Comparison of ENCODE assay signal across 8 mouse cellular contexts in the genomic region with DNA sequence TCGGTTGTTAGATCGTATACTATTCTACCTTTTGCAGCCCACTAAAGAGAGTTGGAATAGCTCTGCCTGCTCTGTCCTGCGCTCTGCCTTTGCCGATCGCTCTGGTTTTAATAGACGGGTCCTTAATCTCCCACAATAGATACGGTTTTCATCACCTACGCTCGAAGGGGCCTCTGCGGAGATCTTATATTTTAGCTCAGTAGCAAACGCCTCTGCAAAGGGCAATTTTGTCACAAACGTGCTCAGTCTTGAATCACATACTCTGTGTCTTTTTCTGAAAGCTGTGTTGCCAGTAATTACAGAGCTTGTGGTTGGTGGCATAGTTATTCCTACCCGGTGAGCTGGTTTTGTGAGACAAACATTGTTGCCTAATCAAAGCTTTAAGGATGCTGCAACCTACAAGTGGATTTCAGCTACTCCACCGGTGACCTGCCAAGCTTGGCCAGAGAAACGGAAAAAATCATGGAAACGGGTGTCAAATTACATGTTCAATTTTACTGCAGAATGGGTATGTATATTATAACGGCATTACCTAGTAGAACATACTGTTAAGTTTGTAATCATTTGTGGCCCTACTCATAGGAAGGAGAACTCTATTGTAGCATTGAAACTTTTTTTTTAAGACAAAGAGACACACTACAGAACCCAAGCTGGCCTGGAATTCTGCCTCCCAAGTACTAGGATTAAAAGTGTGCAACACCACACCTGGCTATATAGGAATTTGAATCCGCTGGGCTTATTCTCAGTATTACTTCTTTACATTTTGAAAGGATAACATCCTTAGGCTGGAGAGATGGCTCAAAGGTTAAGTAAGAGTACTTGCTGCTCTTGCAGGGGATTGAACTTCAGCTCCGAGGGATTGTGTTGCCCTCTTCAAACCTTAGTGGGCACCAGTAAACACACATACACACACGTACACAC. TPM values are rescaled to one million over a fixed set of nuclear protein-coding genes. Genes with fewer than 3 reads are reported as not detected.
DNase-seq lines count a peak whose midpoint lies in the region; ATAC-seq and TF ChIP-seq lines count a peak whose summit lies in the region.

No protein-coding gene starts in this region.

- no peak for TF ChIP-seq POLR2A in limb, embryonic 14.5 days (IDR thresholded peaks at IDR 0.05; ENCODE audit: borderline replicate concordance, extremely low read depth, insufficient read depth, insufficient read length)

- H3K9ac ChIP-seq in forebrain, embryonic 12.5 days = peak overlapping the region; percentile 30; the same call in 1 of the 2 replicates
- peak overlapping the region; percentile 36; the same call in 1 of the 2 replicates for H3K9ac ChIP-seq in limb, embryonic 14.5 days (ENCODE audit: low read depth, low read length, severe bottlenecking)
- peak overlapping the region; percentile 50 for H3K9ac ChIP-seq in neural tube, embryonic 13.5 days

- H3K27me3 ChIP-seq in forebrain, embryonic 12.5 days = no peaks in the 10 kb centered on the region
- H3K27me3 ChIP-seq in limb, embryonic 14.5 days (ENCODE audit: control insufficient read depth, insufficient read depth, low read length) = no peaks in the 10 kb centered on the region
- peaks cover 8% of the 10 kb centered on the region for H3K27me3 ChIP-seq in neural tube, embryonic 13.5 days

- peak; percentile 25 for DNase-seq in adrenal gland, adult 2 months
- DNase-seq in adrenal gland, postnatal 36 days = no peak
- DNase-seq in 3134 (ENCODE audit: extremely low read depth, insufficient read length, low spot score) = peak; percentile 21
- peak; percentile 26 for DNase-seq in limb, embryonic 14.5 days (ENCODE audit: low spot score)
- DNase-seq in ovary, postnatal 36 days (ENCODE audit: low spot score) = no peak
- DNase-seq in thymus, postnatal 25 days = no peak

- no peak for ATAC-seq in forebrain, embryonic 12.5 days (ENCODE audit: low FRiP score)
- no peak for ATAC-seq in limb, embryonic 14.5 days (ENCODE audit: low FRiP score, low read depth)
- no peak for ATAC-seq in neural tube, embryonic 13.5 days (ENCODE audit: low read depth)

- peak overlapping the region; percentile 83 for H3K4me2 ChIP-seq in forebrain, embryonic 12.5 days
- H3K4me2 ChIP-seq in limb, embryonic 14.5 days (replicated peaks; ENCODE audit: low read depth, low read length, severe bottlenecking) = peak overlapping the region; percentile 69
- peak overlapping the region; percentile 90 for H3K4me2 ChIP-seq in neural tube, embryonic 13.5 days

- H3K27ac ChIP-seq in forebrain, embryonic 12.5 days = no peak overlapping the region
- no peak overlapping the region for H3K27ac ChIP-seq in limb, embryonic 14.5 days (replicated peaks; ENCODE audit: low read depth, low read length)
- no peak overlapping the region for H3K27ac ChIP-seq in neural tube, embryonic 13.5 days (replicated peaks)

- no peaks in the 10 kb centered on the region for H3K9me3 ChIP-seq in forebrain, embryonic 12.5 days
- H3K9me3 ChIP-seq in limb, embryonic 14.5 days (ENCODE audit: control insufficient read depth, low read length) = no peaks in the 10 kb centered on the region
- H3K9me3 ChIP-seq in neural tube, embryonic 13.5 days = no peaks in the 10 kb centered on the region

- H3K4me3 ChIP-seq in forebrain, embryonic 12.5 days (replicated peaks) = peak overlapping the region; percentile 81
- H3K4me3 ChIP-seq in limb, embryonic 14.5 days (replicated peaks; ENCODE audit: low read length) = peak overlapping the region; percentile 86
- H3K4me3 ChIP-seq in neural tube, embryonic 13.5 days = peak overlapping the region; percentile 85

- H3K4me1 ChIP-seq in forebrain, embryonic 12.5 days = peaks cover 13% of the 10 kb centered on the region
- peaks cover 8% of the 10 kb centered on the region; the same call in 1 of the 2 replicates for H3K4me1 ChIP-seq in limb, embryonic 14.5 days (ENCODE audit: control insufficient read depth, insufficient read depth, low read length)
- peaks cover 16% of the 10 kb centered on the region for H3K4me1 ChIP-seq in neural tube, embryonic 13.5 days (replicated peaks)

- WGBS in forebrain, embryonic 12.5 days = 39% methylated on average over 20 of the region's 20 CpGs
- 20% methylated on average over 20 of the region's 20 CpGs for WGBS in limb, embryonic 14.5 days
- WGBS in neural tube, embryonic 13.5 days = 39% methylated on average over 20 of the region's 20 CpGs

- peaks cover 13% of the 10 kb centered on the region; the same call in 1 of the 2 replicates for H3K36me3 ChIP-seq in forebrain, embryonic 12.5 days (replicated peaks)
- peaks cover 16% of the 10 kb centered on the region for H3K36me3 ChIP-seq in limb, embryonic 14.5 days (ENCODE audit: control insufficient read depth, insufficient read depth, low read length)
- peaks cover 8% of the 10 kb centered on the region for H3K36me3 ChIP-seq in neural tube, embryonic 13.5 days

RNA-seq across cellular contexts. Expression of a gene that starts 1.1 kb away (rescaled TPM):
- total RNA-seq in adrenal gland, adult 2 months (2021) = 100 to 1,000 TPM; 143 to 150 TPM
- polyA plus RNA-seq in adrenal gland, adult 2 months (2012; rRNA removed) = 52.6 and 65.1 TPM in 2 replicates
- total RNA-seq in adrenal gland, postnatal 36 days (2021) = 100 to 1,000 TPM; 131 TPM
- polyA plus RNA-seq in forebrain, embryonic 12.5 days (2016; fragmentation: Nextera tagmentation; extraction: Ambion mirVana) = 95.8 and 107 TPM in 2 replicates
- polyA plus RNA-seq in limb, embryonic 14.5 days (2012; rRNA removed) = 105 and 119 TPM in 2 replicates
- 101 and 111 TPM in 2 replicates for polyA plus RNA-seq in limb, embryonic 14.5 days (2014; fragmentation: Nextera tagmentation; extraction: Ambion mirVana)
- 113 and 120 TPM in 2 replicates for polyA plus RNA-seq in neural tube, embryonic 13.5 days (2015; fragmentation: Nextera tagmentation; extraction: Ambion mirVana)

RNA-seq across cellular contexts. Expression of a gene that starts 13.6 kb away (rescaled TPM):
- 10 to 100 TPM; 65.6 to 70.5 TPM for total RNA-seq in adrenal gland, adult 2 months (2021)
- polyA plus RNA-seq in adrenal gland, adult 2 months (2012; rRNA removed) = 10.1 and 11.0 TPM in 2 replicates
- 10 to 100 TPM; 72.7 to 80.7 TPM for total RNA-seq in adrenal gland, postnatal 36 days (2021)
- polyA plus RNA-seq in forebrain, embryonic 12.5 days (2016; fragmentation: Nextera tagmentation; extraction: Ambion mirVana) = 109 and 111 TPM in 2 replicates
- 51.5 and 54.7 TPM in 2 replicates for polyA plus RNA-seq in limb, embryonic 14.5 days (2012; rRNA removed)
- 115 and 122 TPM in 2 replicates for polyA plus RNA-seq in limb, embryonic 14.5 days (2014; fragmentation: Nextera tagmentation; extraction: Ambion mirVana)
- 90.4 and 101 TPM in 2 replicates for polyA plus RNA-seq in neural tube, embryonic 13.5 days (2015; fragmentation: Nextera tagmentation; extraction: Ambion mirVana)

RNA-seq across cellular contexts. Expression of a gene that starts 13.8 kb away (rescaled TPM):
- total RNA-seq in adrenal gland, adult 2 months (2021) = 10 to 100 TPM; 47.1 to 47.9 TPM
- 149 and 188 TPM in 2 replicates for polyA plus RNA-seq in adrenal gland, adult 2 months (2012; rRNA removed)
- 10 to 100 TPM; 36.7 to 62.8 TPM for total RNA-seq in adrenal gland, postnatal 36 days (2021)
- polyA plus RNA-seq in forebrain, embryonic 12.5 days (2016; fragmentation: Nextera tagmentation; extraction: Ambion mirVana) = 37.0 and 39.1 TPM in 2 replicates
- 21.6 and 34.3 TPM in 2 replicates for polyA plus RNA-seq in limb, embryonic 14.5 days (2012; rRNA removed)
- polyA plus RNA-seq in limb, embryonic 14.5 days (2014; fragmentation: Nextera tagmentation; extraction: Ambion mirVana) = 39.5 and 39.8 TPM in 2 replicates
- 22.9 and 27.7 TPM in 2 replicates for polyA plus RNA-seq in neural tube, embryonic 13.5 days (2015; fragmentation: Nextera tagmentation; extraction: Ambion mirVana)

Comparison
In these comparisons a context has a peak if more than half of its experiments do, and no peak if none do; other contexts are left out.
1. DNase-seq: peak in adrenal gland, adult 2 months (single experiment), 3134 (single experiment) and limb, embryonic 14.5 days (single experiment); none in adrenal gland, postnatal 36 days (0 of 2), ovary, postnatal 36 days (single experiment) and thymus, postnatal 25 days (single experiment).
2. Peak in every context shown above with its lines, with median percentiles within 50 percentile points of each other: H3K4me2 ChIP-seq, H3K4me3 ChIP-seq and H3K9ac ChIP-seq.